ENCODE assay signal across 21 mouse cellular contexts in the genomic region with DNA sequence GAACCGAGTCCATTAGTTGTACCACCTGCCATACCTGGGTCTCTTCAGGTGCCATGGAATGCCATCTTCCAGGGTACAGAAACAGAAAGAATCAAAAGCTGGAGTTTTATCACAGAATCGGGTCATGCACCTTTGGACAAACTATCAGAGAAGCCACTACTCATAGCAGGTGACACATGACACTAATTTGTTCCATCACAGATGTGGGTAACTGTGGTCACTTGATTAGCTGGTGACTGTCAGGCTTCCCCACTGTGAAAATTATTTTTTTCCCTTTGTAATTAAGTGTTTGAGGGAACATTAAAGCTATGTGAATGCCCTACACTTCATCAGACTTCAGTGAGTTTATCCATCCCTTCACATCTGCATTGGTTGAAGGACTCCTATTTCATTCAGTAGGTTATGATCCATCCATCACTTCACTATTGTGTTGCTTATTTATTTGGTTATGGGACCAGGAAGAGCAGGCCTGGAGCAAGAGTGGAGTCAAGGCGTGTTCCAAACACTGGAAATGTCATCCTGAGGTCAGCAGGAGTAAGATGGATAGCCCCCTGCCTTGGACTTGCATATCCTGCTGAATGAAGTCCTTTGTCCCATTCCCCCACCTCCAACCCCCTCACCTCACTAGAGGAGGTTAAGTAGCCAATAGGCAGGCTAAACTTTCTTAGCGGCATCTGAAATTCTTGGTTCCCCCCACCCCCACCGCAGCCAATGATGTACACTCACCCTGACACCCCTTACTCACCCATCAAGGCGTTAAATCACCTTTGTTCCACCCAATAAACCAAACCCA. TPM values are rescaled to one million over a fixed set of nuclear protein-coding genes. Genes with fewer than 3 reads are reported as not detected.
DNase-seq lines count a peak whose midpoint lies in the region; ATAC-seq lines count a peak whose summit lies in the region.
"Had no signal": no experiment of that assay in that cellular context is flagged by ENCODE, and none has a peak within 500 bp of the region (broad histone marks: within the 10 kb centered on the region; RNA-seq: fewer than 3 reads in every experiment).

No protein-coding gene starts in this region.

- no peak overlapping the region for H3K9ac ChIP-seq in hindbrain, embryonic 11.5 days (ENCODE audit: low read depth, low read length)
- H3K9ac ChIP-seq in neural tube, embryonic 11.5 days (ENCODE audit: low read length) = no peak overlapping the region
- no peak overlapping the region for H3K9ac ChIP-seq in liver, embryonic 11.5 days (ENCODE audit: low read depth, low read length)
- H3K9ac ChIP-seq: embryonic facial prominence, embryonic 13.5 days; hindbrain, embryonic 13.5 days; intestine, embryonic 15.5 days had no signal

- H3K27ac ChIP-seq in hindbrain, embryonic 11.5 days (ENCODE audit: low read depth, low read length) = no peak overlapping the region
- no peak overlapping the region for H3K27ac ChIP-seq in hindbrain, embryonic 10.5 days
- peak overlapping the region; percentile 77 for H3K27ac ChIP-seq in brown adipose tissue, adult 24 weeks (replicated peaks; ENCODE audit: low read depth, low read length)
- no peak overlapping the region for H3K27ac ChIP-seq in neural tube, embryonic 11.5 days (ENCODE audit: low read depth, low read length)
- H3K27ac ChIP-seq in liver, embryonic 11.5 days (ENCODE audit: low read depth, low read length) = no peak overlapping the region
- H3K27ac ChIP-seq: embryonic facial prominence, embryonic 13.5 days; hindbrain, embryonic 13.5 days; intestine, embryonic 15.5 days; midbrain, embryonic 10.5 days had no signal

- ATAC-seq in hindbrain, embryonic 11.5 days (ENCODE audit: low FRiP score) = peak; percentile 59; the same call in 1 of the 2 replicates
- ATAC-seq in megakaryocyte, adult 5-6 weeks (ENCODE audit: poor library complexity, severe bottlenecking) = no peak
- ATAC-seq in neural tube, embryonic 11.5 days (ENCODE audit: insufficient read depth, low FRiP score, low TSS enrichment) = peak; percentile 86
- no peak for ATAC-seq in liver, embryonic 11.5 days (replicated peaks; ENCODE audit: low FRiP score)
- ATAC-seq: intestine, embryonic 15.5 days had no signal

- intact Hi-C loops in left cerebral cortex, postnatal 10 days (cut with DNase I) = no loop called here

- DNase-seq in hindbrain, embryonic 11.5 days (ENCODE audit: low spot score) = no peak
- no peak for DNase-seq in hindbrain, embryonic 10.5 days (ENCODE audit: low spot score)
- DNase-seq in neural tube, embryonic 11.5 days (ENCODE audit: low spot score) = peak; percentile 52
- no peak for DNase-seq in left cerebral cortex, postnatal 10 days (ENCODE audit: extremely low spot score in 1 of 2, low spot score in 2 of 2)
- DNase-seq in liver, embryonic 11.5 days (ENCODE audit: low spot score) = no peak
- DNase-seq: adrenal gland, adult 2 months; cerebellum, adult 11-12 months; cerebellum, postnatal 36 days; gastrocnemius, postnatal 10 days; liver; lung, adult 18-20 months; right cerebral cortex, postnatal 14 days; thymus, postnatal 25 days had no signal

- no peaks in the 10 kb centered on the region for H3K36me3 ChIP-seq in hindbrain, embryonic 11.5 days (ENCODE audit: control insufficient read depth, insufficient read depth, low read length)
- no peaks in the 10 kb centered on the region for H3K36me3 ChIP-seq in hindbrain, embryonic 10.5 days
- H3K36me3 ChIP-seq in megakaryocyte, embryonic 14.5 days (replicated peaks; ENCODE audit: low read length) = peaks cover 62% of the 10 kb centered on the region
- no peaks in the 10 kb centered on the region for H3K36me3 ChIP-seq in neural tube, embryonic 11.5 days (ENCODE audit: control insufficient read depth, insufficient read depth, low read length)
- H3K36me3 ChIP-seq in liver, embryonic 11.5 days (ENCODE audit: control insufficient read depth, insufficient read depth, low read length) = no peaks in the 10 kb centered on the region
- H3K36me3 ChIP-seq: embryonic facial prominence, embryonic 13.5 days; G1E; hindbrain, embryonic 13.5 days; intestine, embryonic 15.5 days; midbrain, embryonic 10.5 days had no signal

- H3K4me1 ChIP-seq in hindbrain, embryonic 11.5 days (replicated peaks; ENCODE audit: control insufficient read depth, insufficient read depth, low read length) = no peaks in the 10 kb centered on the region
- peaks cover 6% of the 10 kb centered on the region for H3K4me1 ChIP-seq in hindbrain, embryonic 10.5 days (replicated peaks)
- H3K4me1 ChIP-seq in megakaryocyte, embryonic 14.5 days = peaks cover 100% of the 10 kb centered on the region
- H3K4me1 ChIP-seq in brown adipose tissue, adult 24 weeks (ENCODE audit: control insufficient read depth, insufficient read depth, insufficient read length, low read length) = peaks cover 10% of the 10 kb centered on the region; the same call in 1 of the 2 replicates
- peaks cover 7% of the 10 kb centered on the region for H3K4me1 ChIP-seq in neural tube, embryonic 11.5 days (ENCODE audit: control insufficient read depth, insufficient read depth, low read length)
- no peaks in the 10 kb centered on the region; the same call in 1 of the 2 replicates for H3K4me1 ChIP-seq in liver, embryonic 11.5 days (replicated peaks; ENCODE audit: control insufficient read depth, insufficient read depth, low read length)
- H3K4me1 ChIP-seq: embryonic facial prominence, embryonic 13.5 days; hindbrain, embryonic 13.5 days; intestine, embryonic 15.5 days; midbrain, embryonic 10.5 days had no signal

- H3K4me3 ChIP-seq in hindbrain, embryonic 11.5 days (ENCODE audit: low read depth, low read length) = no peak overlapping the region
- H3K4me3 ChIP-seq in hindbrain, embryonic 10.5 days = no peak overlapping the region
- peak overlapping the region; percentile 56 for H3K4me3 ChIP-seq in megakaryocyte, embryonic 14.5 days (replicated peaks)
- no peak overlapping the region for H3K4me3 ChIP-seq in brown adipose tissue, adult 24 weeks (ENCODE audit: insufficient read depth, low read depth, low read length)
- no peak overlapping the region for H3K4me3 ChIP-seq in neural tube, embryonic 11.5 days (ENCODE audit: low read depth, low read length)
- no peak overlapping the region for H3K4me3 ChIP-seq in liver, embryonic 11.5 days (ENCODE audit: low read depth, low read length)
- H3K4me3 ChIP-seq: embryonic facial prominence, embryonic 13.5 days; hindbrain, embryonic 13.5 days; intestine, embryonic 15.5 days; midbrain, embryonic 10.5 days had no signal

- H3K4me2 ChIP-seq in hindbrain, embryonic 11.5 days (replicated peaks; ENCODE audit: low read depth, low read length) = no peak overlapping the region
- H3K4me2 ChIP-seq in neural tube, embryonic 11.5 days (ENCODE audit: low read depth) = no peak overlapping the region
- no peak overlapping the region for H3K4me2 ChIP-seq in liver, embryonic 11.5 days
- H3K4me2 ChIP-seq: embryonic facial prominence, embryonic 13.5 days; hindbrain, embryonic 13.5 days; intestine, embryonic 15.5 days had no signal

- no peaks in the 10 kb centered on the region for H3K9me3 ChIP-seq in hindbrain, embryonic 11.5 days (ENCODE audit: control insufficient read depth, low read length)
- H3K9me3 ChIP-seq in hindbrain, embryonic 10.5 days = no peaks in the 10 kb centered on the region
- no peaks in the 10 kb centered on the region for H3K9me3 ChIP-seq in megakaryocyte, embryonic 14.5 days
- H3K9me3 ChIP-seq in neural tube, embryonic 11.5 days (ENCODE audit: control insufficient read depth, low read length) = no peaks in the 10 kb centered on the region
- H3K9me3 ChIP-seq in liver, embryonic 11.5 days (ENCODE audit: control insufficient read depth, low read length) = no peaks in the 10 kb centered on the region
- H3K9me3 ChIP-seq: embryonic facial prominence, embryonic 13.5 days; G1E; hindbrain, embryonic 13.5 days; intestine, embryonic 15.5 days; midbrain, embryonic 10.5 days had no signal

- H3K27me3 ChIP-seq in hindbrain, embryonic 11.5 days (ENCODE audit: control insufficient read depth, insufficient read depth, low read length) = no peaks in the 10 kb centered on the region
- no peaks in the 10 kb centered on the region for H3K27me3 ChIP-seq in hindbrain, embryonic 10.5 days (ENCODE audit: insufficient read depth, poor library complexity, severe bottlenecking)
- no peaks in the 10 kb centered on the region for H3K27me3 ChIP-seq in megakaryocyte, embryonic 14.5 days (replicated peaks)
- H3K27me3 ChIP-seq in neural tube, embryonic 11.5 days (ENCODE audit: control insufficient read depth, insufficient read depth, low read length) = no peaks in the 10 kb centered on the region
- no peaks in the 10 kb centered on the region for H3K27me3 ChIP-seq in liver, embryonic 11.5 days (replicated peaks; ENCODE audit: control insufficient read depth, insufficient read depth, low read length)
- H3K27me3 ChIP-seq: embryonic facial prominence, embryonic 13.5 days; hindbrain, embryonic 13.5 days; intestine, embryonic 15.5 days had no signal

- WGBS in hindbrain, embryonic 11.5 days = 50% methylated on average over 6 of the region's 6 CpGs
- 64% methylated on average over 6 of the region's 6 CpGs for WGBS in hindbrain, embryonic 10.5 days
- WGBS in neural tube, embryonic 11.5 days = 37% methylated on average over 6 of the region's 6 CpGs
- 65% methylated on average over 6 of the region's 6 CpGs for WGBS in liver, embryonic 11.5 days

RNA-seq across cellular contexts. Expression of a gene that starts 14.7 kb away (rescaled TPM):
- 198 and 217 TPM in 2 replicates for polyA plus RNA-seq in hindbrain, embryonic 11.5 days (2014; fragmentation: Nextera tagmentation; extraction: Ambion mirVana)
- 134 and 146 TPM in 2 replicates for polyA plus RNA-seq in hindbrain, embryonic 10.5 days (2016; fragmentation: Nextera tagmentation; extraction: Ambion mirVana)
- polyA plus RNA-seq in megakaryocyte, embryonic 14.5 days (2012; ENCODE audit: insufficient read depth, low replicate concordance) = 31.3 and 53.1 TPM in 2 replicates
- 36.0 and 39.6 TPM in 2 replicates for total RNA-seq in megakaryocyte, adult 5-6 weeks (2015)
- 26.6 and 29.3 TPM in 2 replicates for total RNA-seq in megakaryocyte, adult 5-6 weeks (2017)
- polyA plus RNA-seq in brown adipose tissue, adult 24 weeks (2012; ENCODE audit: insufficient read depth, insufficient read length, missing spikeins) = 12.0 and 16.0 TPM in 2 replicates
- 204 and 213 TPM in 2 replicates for polyA plus RNA-seq in neural tube, embryonic 11.5 days (2014; fragmentation: Nextera tagmentation; extraction: Ambion mirVana)
- 10 to 100 TPM; 86.7 to 89.3 TPM for total RNA-seq in left cerebral cortex, postnatal 10 days (2021)
- 61.0 and 64.4 TPM in 2 replicates for polyA plus RNA-seq in liver, embryonic 11.5 days (2014; fragmentation: Nextera tagmentation; extraction: Ambion mirVana)

RNA-seq across cellular contexts. Expression of a gene that starts 16.8 kb away (rescaled TPM):
- polyA plus RNA-seq in hindbrain, embryonic 11.5 days (2014; fragmentation: Nextera tagmentation; extraction: Ambion mirVana) = 48.5 and 53.2 TPM in 2 replicates
- polyA plus RNA-seq in hindbrain, embryonic 10.5 days (2016; fragmentation: Nextera tagmentation; extraction: Ambion mirVana) = 38.4 and 51.6 TPM in 2 replicates
- polyA plus RNA-seq in megakaryocyte, embryonic 14.5 days (2012; ENCODE audit: insufficient read depth, low replicate concordance) = 3.6 and 17.0 TPM in 2 replicates
- total RNA-seq in megakaryocyte, adult 5-6 weeks (2015) = 12.5 and 16.3 TPM in 2 replicates
- total RNA-seq in megakaryocyte, adult 5-6 weeks (2017) = 32.5 and 35.6 TPM in 2 replicates
- 19.0 and 21.4 TPM in 2 replicates for polyA plus RNA-seq in brown adipose tissue, adult 24 weeks (2012; ENCODE audit: insufficient read depth, insufficient read length, missing spikeins)
- 47.0 and 50.9 TPM in 2 replicates for polyA plus RNA-seq in neural tube, embryonic 11.5 days (2014; fragmentation: Nextera tagmentation; extraction: Ambion mirVana)
- 10 to 100 TPM; 26.9 to 29.0 TPM for total RNA-seq in left cerebral cortex, postnatal 10 days (2021)
- 39.0 and 39.4 TPM in 2 replicates for polyA plus RNA-seq in liver, embryonic 11.5 days (2014; fragmentation: Nextera tagmentation; extraction: Ambion mirVana)

Comparison
In these comparisons a context has a peak if more than half of its experiments do, and no peak if none do; other contexts are left out.
1. ATAC-seq: peak in hindbrain, embryonic 11.5 days (single experiment) and neural tube, embryonic 11.5 days (single experiment); none in megakaryocyte, adult 5-6 weeks (single experiment) and liver, embryonic 11.5 days (single experiment).